Comparison of ENCODE assay signal across 8 mouse cellular contexts in the genomic region with DNA sequence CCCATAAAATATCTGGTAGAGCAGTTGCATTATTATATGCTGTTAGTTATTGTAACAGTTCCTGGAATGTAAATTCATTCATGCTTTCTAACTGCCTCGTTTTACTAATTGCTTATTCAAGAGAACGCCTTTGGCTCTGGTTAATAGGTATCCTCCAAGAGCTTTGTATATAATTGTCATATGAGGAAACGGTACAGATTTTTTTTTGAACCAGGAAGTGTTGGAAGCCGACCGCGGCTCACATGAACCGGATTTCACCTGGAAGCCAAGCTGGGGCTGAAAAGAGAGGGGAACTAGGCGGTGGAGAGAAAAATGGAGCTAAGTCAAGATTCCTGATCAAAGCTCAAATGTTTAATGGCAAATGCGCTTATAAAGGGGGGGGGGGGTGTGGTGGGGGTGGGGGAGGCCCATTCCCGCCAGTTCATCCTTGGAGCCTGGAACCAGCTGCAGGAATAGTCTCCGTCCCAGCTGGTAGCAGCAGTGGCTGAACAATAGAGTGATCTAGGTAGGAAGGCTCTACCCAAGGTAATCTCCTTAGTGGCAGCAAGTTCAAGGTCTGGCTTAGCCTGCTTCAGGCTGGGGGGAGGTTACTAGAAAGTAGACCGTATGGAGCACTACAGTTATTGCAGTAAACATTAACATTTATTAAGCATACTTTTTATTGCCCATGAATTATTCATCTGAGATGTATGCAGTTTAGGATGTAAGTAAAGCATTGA. TPM values are rescaled to one million over a fixed set of nuclear protein-coding genes. Genes with fewer than 3 reads are reported as not detected.
DNase-seq lines count a peak whose midpoint lies in the region; ATAC-seq and TF ChIP-seq lines count a peak whose summit lies in the region.

No protein-coding gene starts in this region.

- no peak for TF ChIP-seq POLR2A in cortical plate, adult 2 months (IDR thresholded peaks at IDR 0.05; ENCODE audit: extremely low read depth, insufficient read depth, low read length)

- WGBS in heart, embryonic 14.5 days: 3% methylated on average over 12 of the region's 12 CpGs

- no peak for TF ChIP-seq CTCF in cortical plate, adult 2 months (IDR thresholded peaks at IDR 0.05; ENCODE audit: extremely low read depth, insufficient read depth, low read length)

- no peaks in the 10 kb centered on the region for H3K9me3 ChIP-seq in heart, embryonic 14.5 days (ENCODE audit: control insufficient read depth, low read length)

- H3K4me3 ChIP-seq in cortical plate, adult 2 months (ENCODE audit: insufficient read depth, low read length): peak overlapping the region; percentile 74
- peak overlapping the region; percentile 46 to 60 for H3K4me3 ChIP-seq in heart, embryonic 14.5 days (ENCODE audit: control insufficient read depth in 1 of 2, insufficient read depth in 1 of 2, low read depth in 1 of 2, low read length in 2 of 2)

- no peaks in the 10 kb centered on the region for H3K36me3 ChIP-seq in heart, embryonic 14.5 days (ENCODE audit: control insufficient read depth, insufficient read depth, low read length)

- peak; percentile 22 for ATAC-seq in CD4-positive, CD25-positive, alpha-beta regulatory T cell, adult 4 months
- no peak for ATAC-seq in heart, embryonic 14.5 days (ENCODE audit: insufficient number of reproducible peaks, insufficient read depth, low FRiP score, low read depth)
- ATAC-seq in inflammation-experienced regulatory T-cells, adult 6 months: no peak

- no peaks in the 10 kb centered on the region for H3K27me3 ChIP-seq in heart, embryonic 14.5 days (ENCODE audit: control insufficient read depth, insufficient read depth, low read length)

- peak overlapping the region; percentile 69 for H3K9ac ChIP-seq in heart, embryonic 14.5 days (ENCODE audit: low read length)

- peak; percentile 1 to 6 for DNase-seq in frontal cortex, postnatal 36 days (ENCODE audit: low spot score in 2 of 2)
- no peak for DNase-seq in frontal cortex, postnatal 10 days (ENCODE audit: low spot score in 2 of 2)
- peak; percentile 21 for DNase-seq in kidney, postnatal 14 days
- DNase-seq in neural tube, embryonic 10.5 days (ENCODE audit: extremely low spot score, low spot score): peak; percentile 27

- H3K4me2 ChIP-seq in heart, embryonic 14.5 days (ENCODE audit: low read length): peak overlapping the region; percentile 77

- H3K4me1 ChIP-seq in cortical plate, adult 2 months (ENCODE audit: control insufficient read depth, insufficient read depth, low read length): no peaks in the 10 kb centered on the region
- 0 out of 4 replicates have a peak, but pooled peaks cover 0 to 3% of the 10 kb centered on the region in 2 experiments for H3K4me1 ChIP-seq in heart, embryonic 14.5 days (ENCODE audit: control insufficient read depth in 2 of 2, insufficient read depth in 2 of 2, low read length in 2 of 2)

- H3K27ac ChIP-seq in cortical plate, adult 2 months (ENCODE audit: insufficient read depth, low read length): no peak overlapping the region
- peak overlapping the region in 1 of 2 experiments; percentile 83; a peak in 2 of 4 replicates for H3K27ac ChIP-seq in heart, embryonic 14.5 days (replicated peaks in 1 of 2; ENCODE audit: control insufficient read depth in 1 of 2, insufficient read depth in 1 of 2, low read depth in 2 of 2, low read length in 2 of 2)

RNA-seq across cellular contexts. Expression of gene Zfp946, which starts 0.8 kb away (rescaled TPM):
- 1 to 10 TPM; 5.1 TPM for polyA plus RNA-seq in CD4-positive, CD25-positive, alpha-beta regulatory T cell, adult 4 months (2017; shearing (Covaris generic))
- polyA plus RNA-seq in cortical plate, adult 2 months (2012; rRNA removed): 9.3 and 10.2 TPM in 2 replicates
- polyA plus RNA-seq in heart, embryonic 14.5 days (2014; fragmentation: Nextera tagmentation; extraction: Ambion mirVana): 8.3 and 8.8 TPM in 2 replicates
- 1 to 10 TPM; 3.0 to 4.2 (median 3.7) TPM for polyA plus RNA-seq in inflammation-experienced regulatory T-cells, adult 6 months (2017; shearing (Covaris generic))

Comparison
In these comparisons a context has a peak if more than half of its experiments do, and no peak if none do; other contexts are left out.
1. DNase-seq: peak in frontal cortex, postnatal 36 days (2 of 2), kidney, postnatal 14 days (single experiment) and neural tube, embryonic 10.5 days (single experiment); none in frontal cortex, postnatal 10 days (0 of 2).